Comparison of ENCODE assay signal across 1 mouse cellular context in genomic region chr11:22981984-22982757, GRCm38 (mm10).
TF ChIP-seq lines count a peak whose summit lies in the region.

Gm28048 (minus strand) TSS chr11:22982090.
Commd1 (minus strand) TSS chr11:22982382.

TF ChIP-seq in CH12.LX, 34 proteins besides CTCF, POLR2A, EP300 and RAD21 (continued from another document):
- no peak for TF ChIP-seq ZNF384 (IDR thresholded peaks at IDR 0.05; ENCODE audit: low read depth, low read length)
- TF ChIP-seq HCFC1 (IDR thresholded peaks at IDR 0.05; ENCODE audit: low read depth, low read length) = peak; percentile 88
- peak; percentile 72 for TF ChIP-seq MEF2A (IDR thresholded peaks at IDR 0.05; ENCODE audit: borderline replicate concordance, low read depth, low read length)
- TF ChIP-seq JUN (IDR thresholded peaks at IDR 0.05; ENCODE audit: insufficient read depth, low read depth, low read length) = no peak
- TF ChIP-seq MXI1 (IDR thresholded peaks at IDR 0.05; ENCODE audit: low read depth, low read length) = peak; percentile 34; the same call in 1 of the 2 replicates
- TF ChIP-seq SIN3A (IDR thresholded peaks at IDR 0.05; ENCODE audit: low read length) = peak; percentile 92
- peak; percentile 68 for TF ChIP-seq MAZ (IDR thresholded peaks at IDR 0.05; ENCODE audit: low read depth, low read length)
- TF ChIP-seq ELF1 (IDR thresholded peaks at IDR 0.05; ENCODE audit: low read depth, low read length) = peak; percentile 91
- TF ChIP-seq KAT2A (IDR thresholded peaks at IDR 0.05; ENCODE audit: insufficient replicate concordance, low read length) = peak; percentile 55; the same call in 1 of the 2 replicates
- peak; percentile 92 for TF ChIP-seq ZMIZ1 (IDR thresholded peaks at IDR 0.05; ENCODE audit: low read depth, low read length)
- TF ChIP-seq USF1 (IDR thresholded peaks at IDR 0.05; ENCODE audit: low read depth, low read length) = no peak
- peak; percentile 78 for TF ChIP-seq UBTF (IDR thresholded peaks at IDR 0.05; ENCODE audit: low read depth, low read length)
- TF ChIP-seq ZC3H11A (IDR thresholded peaks at IDR 0.05; ENCODE audit: low read depth, low read length) = no peak
- peak; percentile 86 for TF ChIP-seq TCF12 (IDR thresholded peaks at IDR 0.05; ENCODE audit: low read depth, low read length)
- TF ChIP-seq NELFE (IDR thresholded peaks at IDR 0.05; ENCODE audit: low read depth, low read length) = peak; percentile 95
- no peak for TF ChIP-seq E2F4 (IDR thresholded peaks at IDR 0.05; ENCODE audit: insufficient replicate concordance, low read depth, low read length)
- peak; percentile 68; the same call in 1 of the 2 replicates for TF ChIP-seq MYC (IDR thresholded peaks at IDR 0.05; ENCODE audit: low read depth, low read length)
- peak; percentile 78; the same call in 1 of the 2 replicates for TF ChIP-seq TBP (conservative IDR thresholded peaks at IDR 0.05; ENCODE audit: low read depth, low read length)
- TF ChIP-seq RCOR1 (conservative IDR thresholded peaks at IDR 0.05; ENCODE audit: low read depth, low read length) = no peak
- no peak for TF ChIP-seq ZKSCAN1 (IDR thresholded peaks at IDR 0.05; ENCODE audit: borderline replicate concordance, low read depth, low read length)
